Mouse (Mus musculus) NIH3T3 (cell line): Measurements from ENCODE around the gene Ccl20.
A peak's percentile ranks its signal among the peaks of the same experiment; 100 is the strongest.

Source experiments
- DNase-seq: peaks from one replicate; pipeline ENCODE4 v3.0.0-alpha.2; 2012; ENCODE audit warnings: low read depth

The Ccl20 gene

GRCm38 (mm10) chr1:83116447-83117137 is at the start of gene Ccl20:
Gene Ccl20, plus strand, starts transcription at chr1:83116766.
- no peak for DNase-seq

- DNase-seq, result no peak
These were observed 49.4 kb upstream of the Ccl20 start for GRCm38 (mm10) chr1:83067205-83067604.

- no peak for DNase-seq
These were observed 40.9 kb upstream of the Ccl20 start for GRCm38 (mm10) chr1:83075526-83076189.

GRCm38 (mm10) chr1:83076190-83076917 is 40.2 kb upstream of the Ccl20 start:
- DNase-seq, result peak; percentile 78

- no peak for DNase-seq
These were observed 39.5 kb upstream of the Ccl20 start for GRCm38 (mm10) chr1:83077016-83077415.

- DNase-seq, result no peak
These were observed 31.8 kb upstream of the Ccl20 start for GRCm38 (mm10) chr1:83084790-83085189.

GRCm38 (mm10) chr1:83091268-83091667 is 25.3 kb upstream of the Ccl20 start:
- peak; percentile 9 for DNase-seq

- DNase-seq, result no peak
These were observed 19.6 kb upstream of the Ccl20 start for GRCm38 (mm10) chr1:83096935-83097334.

GRCm38 (mm10) chr1:83099160-83099559 is 17.4 kb upstream of the Ccl20 start:
- DNase-seq, result no peak

- DNase-seq, result no peak
These were observed 16.9 kb upstream of the Ccl20 start for GRCm38 (mm10) chr1:83099580-83100137.

GRCm38 (mm10) chr1:83101891-83102290 is 14.7 kb upstream of the Ccl20 start:
- no peak for DNase-seq

GRCm38 (mm10) chr1:83105464-83105863 is 11.1 kb upstream of the Ccl20 start:
- DNase-seq, result no peak

GRCm38 (mm10) chr1:83107410-83107978 is 9.1 kb upstream of the Ccl20 start:
- DNase-seq, result no peak

- no peak for DNase-seq
These were observed 5.6 kb upstream of the Ccl20 start for GRCm38 (mm10) chr1:83110992-83111391.

- no peak for DNase-seq
These were observed 4.8 kb upstream of the Ccl20 start for GRCm38 (mm10) chr1:83111726-83112125.

GRCm38 (mm10) chr1:83117217-83117616 is 651 bp downstream of the Ccl20 start:
- no peak for DNase-seq

- DNase-seq, result no peak
These were observed 1.1 kb downstream of the Ccl20 start for GRCm38 (mm10) chr1:83117661-83118060.

GRCm38 (mm10) chr1:83119903-83120302 is 3.3 kb downstream of the Ccl20 start:
- DNase-seq, result peak; percentile 55

GRCm38 (mm10) chr1:83120312-83120711 is 3.7 kb downstream of the Ccl20 start:
- no peak for DNase-seq

- no peak for DNase-seq
These were observed 6.6 kb downstream of the Ccl20 start for GRCm38 (mm10) chr1:83123201-83123600.

GRCm38 (mm10) chr1:83135829-83136228 is 19.3 kb downstream of the Ccl20 start:
- DNase-seq, result no peak

GRCm38 (mm10) chr1:83137847-83138246 is 21.3 kb downstream of the Ccl20 start:
- DNase-seq, result no peak
